Mouse (Mus musculus): ENCODE data around the gene Nectin2. TPM values are rescaled to one million over a fixed set of nuclear protein-coding genes. Genes with fewer than 3 reads are reported as not detected.
A peak's percentile ranks its signal among the peaks of the same experiment; 100 is the strongest.

Gene Nectin2
- polyA plus RNA-seq, 1 experiment: 71.8 TPM

- no peak overlapping the region for H3K27ac ChIP-seq (ENCODE audit: control insufficient read depth, insufficient read depth, low read depth, low read length)
- H3K4me3 ChIP-seq (ENCODE audit: control insufficient read depth, low read depth, low read length): no peak overlapping the region
Observed at GRCm38 (mm10) chr7:19768251-19768650, 18.0 kb upstream of the Nectin2 start.

DNA sequence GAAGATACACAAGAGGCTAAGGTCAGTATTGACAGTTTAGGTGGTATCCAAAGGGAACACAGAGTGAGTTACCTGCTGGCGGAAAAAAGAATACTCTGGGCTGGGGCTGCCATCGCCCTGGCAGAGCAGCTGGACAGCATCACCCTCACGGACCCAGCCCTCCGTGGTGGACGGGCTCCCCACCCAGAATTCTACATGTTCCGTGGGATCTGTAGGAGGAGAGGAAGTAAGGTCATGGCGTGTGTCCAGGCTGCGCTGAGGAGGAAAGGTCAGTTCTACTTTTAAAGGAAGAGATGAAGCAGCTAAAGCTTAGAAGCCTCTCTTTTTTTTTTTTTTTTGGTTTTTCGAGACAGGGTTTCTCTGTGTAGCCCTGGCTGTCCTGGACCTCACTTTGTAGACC lies 14.3 kb upstream of the Nectin2 start:
- H3K27ac ChIP-seq (ENCODE audit: control insufficient read depth, insufficient read depth, low read depth, low read length): no peak overlapping the region
- no peak overlapping the region for H3K4me3 ChIP-seq (ENCODE audit: control insufficient read depth, low read depth, low read length)
- H3K27me3 ChIP-seq (ENCODE audit: control insufficient read depth, insufficient read depth, low read length): no peaks in the 10 kb centered on the region
- no peaks in the 10 kb centered on the region for H3K36me3 ChIP-seq (ENCODE audit: control insufficient read depth, insufficient read depth, low read length)
- peaks cover 26% of the 10 kb centered on the region for H3K4me1 ChIP-seq (ENCODE audit: control insufficient read depth, insufficient read depth, low read length)
- TF ChIP-seq CTCF (IDR thresholded peaks at IDR 0.05; ENCODE audit: control insufficient read depth, insufficient read depth, insufficient replicate concordance, low read depth, low read length): no peak

More at GRCm38 (mm10) chr7:19768251-19768650, 18.0 kb upstream of the Nectin2 start:
- Histone ChIP-seq H3K36me3 (ENCODE audit: control insufficient read depth, insufficient read depth, low read length) (no peaks in the 10 kb centered on the region), H3K27me3 (ENCODE audit: control insufficient read depth, insufficient read depth, low read length) (no peaks in the 10 kb centered on the region), H3K4me1 (ENCODE audit: control insufficient read depth, insufficient read depth, low read length) (peaks cover 40% of the 10 kb centered on the region)
- TF ChIP-seq CTCF (IDR thresholded peaks at IDR 0.05; ENCODE audit: control insufficient read depth, insufficient read depth, insufficient replicate concordance, low read depth, low read length) (no peak), POLR2A (IDR thresholded peaks at IDR 0.05; ENCODE audit: control insufficient read depth, low read depth, low read length) (no peak)

- no peak overlapping the region for H3K4me3 ChIP-seq (ENCODE audit: control insufficient read depth, low read depth, low read length)
- TF ChIP-seq CTCF (IDR thresholded peaks at IDR 0.05; ENCODE audit: control insufficient read depth, insufficient read depth, insufficient replicate concordance, low read depth, low read length): no peak
- no peak for TF ChIP-seq POLR2A (IDR thresholded peaks at IDR 0.05; ENCODE audit: control insufficient read depth, low read depth, low read length)
- H3K4me1 ChIP-seq (ENCODE audit: control insufficient read depth, insufficient read depth, low read length): peaks cover 26% of the 10 kb centered on the region
- no peaks in the 10 kb centered on the region for H3K27me3 ChIP-seq (ENCODE audit: control insufficient read depth, insufficient read depth, low read length)
- H3K27ac ChIP-seq (ENCODE audit: control insufficient read depth, insufficient read depth, low read depth, low read length): no peak overlapping the region
- no peaks in the 10 kb centered on the region for H3K36me3 ChIP-seq (ENCODE audit: control insufficient read depth, insufficient read depth, low read length)
Observed at GRCm38 (mm10) chr7:19763829-19764477, 13.7 kb upstream of the Nectin2 start.

DNA sequence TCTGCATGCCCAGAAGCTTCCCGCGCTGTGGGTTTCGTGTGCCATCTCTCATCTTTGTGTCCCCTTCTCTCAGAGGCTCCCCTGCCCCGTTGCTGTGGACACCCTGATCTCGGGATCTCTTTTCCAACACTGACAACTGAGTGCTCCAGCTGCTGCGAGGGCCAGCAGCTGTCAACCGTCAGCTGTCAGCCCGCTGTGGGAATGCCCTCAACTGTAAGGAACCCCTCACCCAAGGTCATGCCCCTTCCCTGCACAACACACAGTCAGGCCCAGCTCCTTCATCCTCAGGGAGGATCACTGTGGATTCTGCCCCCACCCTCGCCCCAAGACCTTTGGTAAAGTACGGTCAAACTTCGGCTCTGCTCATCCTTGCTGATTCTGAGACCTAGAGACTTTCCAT lies 12.0 kb upstream of the Nectin2 start:
- no peak overlapping the region for H3K4me3 ChIP-seq (ENCODE audit: control insufficient read depth, low read depth, low read length)
- TF ChIP-seq CTCF (IDR thresholded peaks at IDR 0.05; ENCODE audit: control insufficient read depth, insufficient read depth, insufficient replicate concordance, low read depth, low read length) (no peak), POLR2A (IDR thresholded peaks at IDR 0.05; ENCODE audit: control insufficient read depth, low read depth, low read length) (no peak)
- H3K27ac ChIP-seq (ENCODE audit: control insufficient read depth, insufficient read depth, low read depth, low read length): no peak overlapping the region
- H3K4me1 ChIP-seq (ENCODE audit: control insufficient read depth, insufficient read depth, low read length): peaks cover 26% of the 10 kb centered on the region
- no peaks in the 10 kb centered on the region for H3K36me3 ChIP-seq (ENCODE audit: control insufficient read depth, insufficient read depth, low read length)
- no peaks in the 10 kb centered on the region for H3K27me3 ChIP-seq (ENCODE audit: control insufficient read depth, insufficient read depth, low read length)

DNA sequence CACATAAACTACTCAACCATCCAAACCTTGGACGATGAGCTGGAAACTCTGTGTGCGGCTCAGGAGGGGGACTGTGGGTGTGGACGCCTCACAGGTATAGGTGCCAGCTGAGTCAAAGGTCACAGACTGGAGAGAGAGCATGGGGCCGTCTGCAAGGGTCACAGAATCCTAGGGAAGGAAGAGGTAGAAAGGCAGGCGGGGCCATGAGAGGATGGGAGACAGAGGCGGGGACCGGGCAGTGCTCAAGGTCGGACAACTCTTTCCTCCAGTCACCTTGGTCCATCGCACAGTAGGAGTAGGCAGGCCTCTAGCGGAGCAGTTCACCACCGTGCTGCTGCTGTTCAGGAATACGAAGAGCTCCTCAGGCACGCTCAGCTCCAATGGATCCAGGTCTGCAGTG lies 9.7 kb upstream of the Nectin2 start:
- H3K4me1 ChIP-seq (ENCODE audit: control insufficient read depth, insufficient read depth, low read length): peaks cover 21% of the 10 kb centered on the region
- H3K27me3 ChIP-seq (ENCODE audit: control insufficient read depth, insufficient read depth, low read length): no peaks in the 10 kb centered on the region
- no peak overlapping the region for H3K4me3 ChIP-seq (ENCODE audit: control insufficient read depth, low read depth, low read length)
- no peak overlapping the region for H3K27ac ChIP-seq (ENCODE audit: control insufficient read depth, insufficient read depth, low read depth, low read length)
- no peaks in the 10 kb centered on the region for H3K36me3 ChIP-seq (ENCODE audit: control insufficient read depth, insufficient read depth, low read length)
- no peak for TF ChIP-seq CTCF (IDR thresholded peaks at IDR 0.05; ENCODE audit: control insufficient read depth, insufficient read depth, insufficient replicate concordance, low read depth, low read length)
- no peak for TF ChIP-seq POLR2A (IDR thresholded peaks at IDR 0.05; ENCODE audit: control insufficient read depth, low read depth, low read length)

DNA sequence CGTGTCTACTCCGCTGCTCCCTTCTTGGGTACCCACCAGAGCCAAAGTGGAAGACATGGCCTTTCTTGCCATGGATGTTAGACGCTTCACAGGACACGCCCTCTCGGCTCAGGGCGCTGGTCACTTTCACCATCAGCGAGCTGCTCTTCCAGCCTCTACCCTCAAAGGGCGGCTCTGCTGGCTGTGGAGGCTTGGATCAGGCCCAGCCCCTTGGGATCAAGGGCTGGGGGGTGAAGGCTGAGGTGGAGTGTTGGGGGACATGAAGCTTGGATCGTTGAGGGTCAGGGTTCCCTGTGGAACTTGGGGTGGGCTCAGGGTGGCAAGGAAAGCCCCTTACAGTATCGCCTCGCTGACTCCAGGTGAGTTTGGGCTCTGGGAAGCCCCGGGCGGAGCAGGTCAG lies 8.3 kb upstream of the Nectin2 start:
- H3K4me3 ChIP-seq (ENCODE audit: control insufficient read depth, low read depth, low read length): no peak overlapping the region
- H3K27me3 ChIP-seq (ENCODE audit: control insufficient read depth, insufficient read depth, low read length): no peaks in the 10 kb centered on the region
- no peak for TF ChIP-seq CTCF (IDR thresholded peaks at IDR 0.05; ENCODE audit: control insufficient read depth, insufficient read depth, insufficient replicate concordance, low read depth, low read length)

GRCm38 (mm10) chr7:19755851-19756786 lies 5.8 kb upstream of the Nectin2 start:
- Histone ChIP-seq H3K36me3 (ENCODE audit: control insufficient read depth, insufficient read depth, low read length) (no peaks in the 10 kb centered on the region), H3K27ac (ENCODE audit: control insufficient read depth, insufficient read depth, low read depth, low read length) (peak overlapping the region; percentile 30; the same call in 1 of the 2 replicates), H3K4me3 (ENCODE audit: control insufficient read depth, low read depth, low read length) (no peak overlapping the region), H3K4me1 (ENCODE audit: control insufficient read depth, insufficient read depth, low read length) (peaks cover 3% of the 10 kb centered on the region; the same call in 1 of the 2 replicates), H3K27me3 (ENCODE audit: control insufficient read depth, insufficient read depth, low read length) (no peaks in the 10 kb centered on the region)
- TF ChIP-seq POLR2A (IDR thresholded peaks at IDR 0.05; ENCODE audit: control insufficient read depth, low read depth, low read length) (no peak), CTCF (IDR thresholded peaks at IDR 0.05; ENCODE audit: control insufficient read depth, insufficient read depth, insufficient replicate concordance, low read depth, low read length) (no peak)

More for the DNA sequence above, 8.3 kb upstream of the Nectin2 start:
- H3K4me1 ChIP-seq (ENCODE audit: control insufficient read depth, insufficient read depth, low read length): peaks cover 8% of the 10 kb centered on the region
- H3K36me3 ChIP-seq (ENCODE audit: control insufficient read depth, insufficient read depth, low read length): no peaks in the 10 kb centered on the region
- H3K27ac ChIP-seq (ENCODE audit: control insufficient read depth, insufficient read depth, low read depth, low read length): no peak overlapping the region

Data from testis, adult 2 months (tissue).